13 mouse cellular contexts compared by ENCODE assay signal in genomic region chr15:84679090-84679489, GRCm38 (mm10). TPM values are rescaled to one million over a fixed set of nuclear protein-coding genes. Genes with fewer than 3 reads are reported as not detected.
A peak's percentile ranks its signal among the peaks of the same experiment; 100 is the strongest.
DNase-seq lines count a peak whose midpoint lies in the region; ATAC-seq and TF ChIP-seq lines count a peak whose summit lies in the region.
"Had no signal": no experiment of that assay in that cellular context is flagged by ENCODE, and none has a peak within 500 bp of the region (broad histone marks: within the 10 kb centered on the region; RNA-seq: fewer than 3 reads in every experiment).

No protein-coding gene starts in this region.

- no peak overlapping the region for H3K4me3 ChIP-seq in liver, postnatal 0 days (ENCODE audit: low read depth, low read length)
- H3K4me3 ChIP-seq in liver, embryonic 12.5 days: no peak overlapping the region
- H3K4me3 ChIP-seq in bone marrow macrophage, adult 2 months (ENCODE audit: insufficient read depth, low read length): no peak overlapping the region
- H3K4me3 ChIP-seq: limb, embryonic 10.5 days; myocyte had no signal

- no peak for TF ChIP-seq POLR2A in bone marrow macrophage, adult 2 months (IDR thresholded peaks at IDR 0.05; ENCODE audit: borderline replicate concordance, low read depth, low read length)

- no peaks in the 10 kb centered on the region for H3K27me3 ChIP-seq in liver, postnatal 0 days (ENCODE audit: insufficient read depth, low read length)
- peaks cover 23% of the 10 kb centered on the region; the same call in 1 of the 2 replicates for H3K27me3 ChIP-seq in liver, embryonic 12.5 days (replicated peaks)

- H3K36me3 ChIP-seq in liver, postnatal 0 days (replicated peaks; ENCODE audit: insufficient read depth, low read length): no peaks in the 10 kb centered on the region
- H3K36me3 ChIP-seq in liver, embryonic 12.5 days: no peaks in the 10 kb centered on the region
- H3K36me3 ChIP-seq: limb, embryonic 10.5 days had no signal

- peaks cover 12% of the 10 kb centered on the region for H3K4me1 ChIP-seq in liver, postnatal 0 days (ENCODE audit: insufficient read depth)
- peaks cover 38% of the 10 kb centered on the region for H3K4me1 ChIP-seq in liver, embryonic 12.5 days
- H3K4me1 ChIP-seq in bone marrow macrophage, adult 2 months (ENCODE audit: control insufficient read depth, insufficient read depth, low read length): peaks cover 8% of the 10 kb centered on the region

- ATAC-seq in liver, postnatal 0 days: no peak
- ATAC-seq in liver, embryonic 12.5 days: no peak

- no peak overlapping the region for H3K4me2 ChIP-seq in liver, postnatal 0 days (ENCODE audit: low read depth, low read length)
- no peak overlapping the region for H3K4me2 ChIP-seq in liver, embryonic 12.5 days

- no peak overlapping the region for H3K27ac ChIP-seq in liver, postnatal 0 days (ENCODE audit: low read depth)
- no peak overlapping the region for H3K27ac ChIP-seq in liver, embryonic 12.5 days
- H3K27ac ChIP-seq in bone marrow macrophage, adult 2 months (ENCODE audit: insufficient read depth, low read depth, low read length): no peak overlapping the region
- H3K27ac ChIP-seq: limb, embryonic 10.5 days had no signal

- H3K9ac ChIP-seq in liver, postnatal 0 days (replicated peaks): no peak overlapping the region
- no peak overlapping the region for H3K9ac ChIP-seq in liver, embryonic 12.5 days

- 90% methylated on average over 4 of the region's 4 CpGs for WGBS in liver, postnatal 0 days (ENCODE audit: insufficient replicate concordance)
- 82% methylated on average over 4 of the region's 4 CpGs for WGBS in liver, embryonic 12.5 days (ENCODE audit: insufficient replicate concordance)

- TF ChIP-seq CTCF in liver, postnatal 0 days (IDR thresholded peaks at IDR 0.05; ENCODE audit: low read depth): peak; percentile 65
- peak; percentile 33 for TF ChIP-seq CTCF in bone marrow macrophage, adult 2 months (IDR thresholded peaks at IDR 0.05; ENCODE audit: low read depth, low read length)

- DNase-seq in embryo, embryonic 10 days (ENCODE audit: low spot score): peak; percentile 17
- no peak for DNase-seq in embryo, embryonic 10.5 days (ENCODE audit: low spot score)
- no peak for DNase-seq in liver, postnatal 0 days
- peak; percentile 71 for DNase-seq in A20 (ENCODE audit: low read depth, low spot score)
- no peak for DNase-seq in Muller cell, postnatal 12 days (ENCODE audit: inconsistent ontology term)
- DNase-seq in heart, adult 8-10 months (ENCODE audit: low spot score): no peak
- DNase-seq: gastrocnemius, postnatal 10 days; heart, postnatal 36 days; kidney, adult 18-20 months had no signal

- no peaks in the 10 kb centered on the region for H3K9me3 ChIP-seq in liver, postnatal 0 days (ENCODE audit: low read length)
- H3K9me3 ChIP-seq in liver, embryonic 12.5 days (replicated peaks): no peaks in the 10 kb centered on the region
- H3K9me3 ChIP-seq: limb, embryonic 10.5 days had no signal

- no peak for TF ChIP-seq EP300 in liver, postnatal 0 days (IDR thresholded peaks at IDR 0.05; ENCODE audit: low read depth)

RNA-seq across cellular contexts. Expression of gene Prr5, which starts 9.7 kb away (rescaled TPM):
- 4.3 and 5.5 TPM in 2 replicates for polyA plus RNA-seq in liver, postnatal 0 days (2015; fragmentation: Nextera tagmentation; extraction: Ambion mirVana)
- polyA plus RNA-seq in liver, embryonic 12.5 days (2016; fragmentation: Nextera tagmentation; extraction: Ambion mirVana): 12.6 and 14.1 TPM in 2 replicates
- polyA plus RNA-seq in bone marrow macrophage, adult 2 months (2012; ENCODE audit: insufficient read depth, insufficient read length, missing spikeins): not detected in 2 replicates
- 1 to 10 TPM; 2.5 to 4.3 (median 3.1) TPM for total RNA-seq in heart, adult 8-10 months (2022)

RNA-seq across cellular contexts. Expression of gene Arhgap8, which starts 40.8 kb away (rescaled TPM):
- 0.19 and 0.58 TPM in 2 replicates for polyA plus RNA-seq in liver, postnatal 0 days (2015; fragmentation: Nextera tagmentation; extraction: Ambion mirVana)
- polyA plus RNA-seq in liver, embryonic 12.5 days (2016; fragmentation: Nextera tagmentation; extraction: Ambion mirVana): 0.88 and 0.91 TPM in 2 replicates
- not detected in 2 replicates for polyA plus RNA-seq in bone marrow macrophage, adult 2 months (2012; ENCODE audit: insufficient read depth, insufficient read length, missing spikeins)
- 1 to 10 TPM in 2 of 4 experiments, under 1 TPM in 2; 0.83 to 1.3 (median 1.0) TPM for total RNA-seq in heart, adult 8-10 months (2022)
- total RNA-seq: gastrocnemius, postnatal 10 days had no signal
- polyA plus RNA-seq: myocyte had no signal

Comparison
In these comparisons a context has a peak if more than half of its experiments do, and no peak if none do; other contexts are left out.
1. DNase-seq: peak in embryo, embryonic 10 days (single experiment) and A20 (single experiment); none in embryo, embryonic 10.5 days (single experiment), liver, postnatal 0 days (single experiment), Muller cell, postnatal 12 days (single experiment) and heart, adult 8-10 months (single experiment).